Mouse (Mus musculus): ENCODE results near the gene Aldh1a3.
A peak's percentile ranks its signal among the peaks of the same experiment; 100 is the strongest.

DNA sequence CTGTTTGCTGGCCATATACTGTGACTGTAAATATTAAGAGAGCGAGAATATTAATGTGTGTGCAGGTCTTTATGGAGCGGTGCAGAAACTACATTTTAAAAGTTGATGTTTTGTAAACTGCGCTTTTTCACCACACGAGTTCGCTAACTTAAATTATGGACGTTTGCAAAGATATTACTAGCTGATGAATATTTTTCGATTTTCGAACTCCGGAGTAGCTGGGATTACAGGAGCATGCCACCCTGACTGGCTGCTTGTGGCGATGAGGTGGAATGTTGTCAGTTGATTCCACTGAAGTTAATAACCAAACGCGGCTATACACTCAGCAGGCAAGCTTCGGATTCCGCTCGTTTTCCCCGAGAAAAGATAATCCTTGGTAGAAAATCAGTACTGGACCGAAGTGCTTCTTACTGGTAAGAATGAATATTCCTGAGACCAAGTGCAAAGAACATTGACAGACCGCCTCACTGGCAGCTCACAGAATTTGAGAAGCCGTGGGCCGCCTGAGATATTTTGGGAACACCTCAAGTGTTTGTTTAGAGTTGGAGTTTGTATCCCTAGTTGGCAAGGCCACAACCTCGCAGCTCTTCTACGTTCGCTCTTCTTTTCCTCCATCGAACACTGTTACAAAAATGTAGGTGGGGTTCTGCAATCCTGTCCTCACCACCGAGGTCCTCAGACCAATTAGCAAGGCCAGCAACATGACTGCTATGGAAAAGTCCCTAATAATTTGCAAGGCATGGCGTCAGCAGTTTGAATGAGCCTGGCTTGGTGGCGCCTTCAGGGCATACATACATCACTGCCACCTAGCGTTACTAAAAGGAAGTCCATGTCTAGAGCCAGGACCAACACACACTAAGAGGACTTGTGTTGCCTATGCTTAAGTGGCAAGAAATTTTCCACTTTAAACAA, 38.4 kb downstream of the Aldh1a3 start:
- peak; percentile 91 for TF ChIP-seq CTCF (IDR thresholded peaks at IDR 0.05; ENCODE audit: low read depth)
- no peak for TF ChIP-seq EP300 (IDR thresholded peaks at IDR 0.05; ENCODE audit: low read depth)

Data from heart, postnatal 0 days (tissue).